Mouse (Mus musculus) brown adipose tissue, adult 24 weeks (tissue): Measurements from ENCODE around the gene Ptpru. TPM values are rescaled to one million over a fixed set of nuclear protein-coding genes. Genes with fewer than 3 reads are reported as not detected.
A peak's percentile ranks its signal among the peaks of the same experiment; 100 is the strongest.

Source experiments
- H3K27ac ChIP-seq: fragments of 200-500 bp; replicated peaks from 2 replicates; pipeline ENCODE4 v1.5.1; 2012; ENCODE audit warnings: low read depth, mild to moderate bottlenecking, low read length
- H3K4me1 ChIP-seq: fragments of 200-500 bp; 2 replicates; pipeline ENCODE4 v1.6.1; 2012; ENCODE audit warnings: low read length, mixed read lengths; ENCODE audit not compliant: control insufficient read depth, insufficient read depth, insufficient read length
- H3K4me3 ChIP-seq: fragments of 200-500 bp; 2 replicates; pipeline ENCODE4 v1.5.1; 2012; ENCODE audit warnings: low read depth, mild to moderate bottlenecking, low read length, moderate library complexity; ENCODE audit not compliant: insufficient read depth
- polyA plus RNA-seq: library from polyadenylated mRNA; stranded (reverse); fragments of >200 nt; gene quantifications from 2 replicates; pipeline ENCODE4 v1.2.4, GENCODE M21; 2012; ENCODE audit not compliant: missing spikeins, insufficient read depth, insufficient read length

Gene Ptpru
- polyA plus RNA-seq, 1 experiment, result 3.4 TPM

- no peak overlapping the region for H3K4me3 ChIP-seq
- H3K4me1 ChIP-seq, result peaks cover 8% of the 10 kb centered on the region; the same call in 1 of the 2 replicates
- H3K27ac ChIP-seq, result peak overlapping the region; percentile 57
Measured at GRCm38 (mm10) chr4:131849986-131850638, 12.0 kb upstream of the Ptpru start.

- no peak overlapping the region for H3K27ac ChIP-seq
- no peak overlapping the region for H3K4me3 ChIP-seq
- peaks cover 8% of the 10 kb centered on the region; the same call in 1 of the 2 replicates for H3K4me1 ChIP-seq
Measured at GRCm38 (mm10) chr4:131848082-131848481, 10.0 kb upstream of the Ptpru start.

- H3K4me3 ChIP-seq, result no peak overlapping the region
- peaks cover 8% of the 10 kb centered on the region; the same call in 1 of the 2 replicates for H3K4me1 ChIP-seq
- peak overlapping the region; percentile 78; the same call in 1 of the 2 replicates for H3K27ac ChIP-seq
Measured at GRCm38 (mm10) chr4:131845991-131846778, 8.1 kb upstream of the Ptpru start.

DNA sequence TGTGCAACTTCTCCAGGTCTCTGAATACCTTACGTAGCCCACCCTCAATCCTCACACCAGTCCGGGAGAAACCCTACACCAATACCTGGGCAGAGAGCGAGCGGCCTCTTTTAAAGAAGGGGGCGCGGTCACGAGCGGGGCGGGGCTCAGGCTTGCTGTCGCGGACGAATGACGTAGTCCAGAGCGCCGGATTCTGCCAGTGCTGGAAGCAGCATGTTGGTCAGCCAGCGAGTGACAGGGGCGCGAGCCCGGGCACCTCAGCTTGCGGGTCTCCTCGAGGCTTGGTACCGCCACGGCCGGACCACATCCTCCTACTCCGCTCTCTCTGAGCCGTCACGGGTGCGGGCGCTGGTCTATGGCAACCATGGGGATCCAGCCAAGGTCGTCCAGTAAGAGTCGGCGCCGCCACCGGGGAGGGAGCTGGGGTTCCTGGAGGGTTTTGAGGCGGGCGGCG, 5.2 kb upstream of the Ptpru start, which contains the start of gene Mecr:
TSS of gene Mecr (plus strand) at position 181 of the 454 bp plus-strand sequence.
- Histone ChIP-seq H3K27ac (peak within 1 kb of the TSS; percentile 85), H3K4me1 (0 out of 2 replicates have a peak, but pooled peaks cover 3% of the 10 kb centered on the region), H3K4me3 (peak within 1 kb of the TSS; percentile 99)

DNA sequence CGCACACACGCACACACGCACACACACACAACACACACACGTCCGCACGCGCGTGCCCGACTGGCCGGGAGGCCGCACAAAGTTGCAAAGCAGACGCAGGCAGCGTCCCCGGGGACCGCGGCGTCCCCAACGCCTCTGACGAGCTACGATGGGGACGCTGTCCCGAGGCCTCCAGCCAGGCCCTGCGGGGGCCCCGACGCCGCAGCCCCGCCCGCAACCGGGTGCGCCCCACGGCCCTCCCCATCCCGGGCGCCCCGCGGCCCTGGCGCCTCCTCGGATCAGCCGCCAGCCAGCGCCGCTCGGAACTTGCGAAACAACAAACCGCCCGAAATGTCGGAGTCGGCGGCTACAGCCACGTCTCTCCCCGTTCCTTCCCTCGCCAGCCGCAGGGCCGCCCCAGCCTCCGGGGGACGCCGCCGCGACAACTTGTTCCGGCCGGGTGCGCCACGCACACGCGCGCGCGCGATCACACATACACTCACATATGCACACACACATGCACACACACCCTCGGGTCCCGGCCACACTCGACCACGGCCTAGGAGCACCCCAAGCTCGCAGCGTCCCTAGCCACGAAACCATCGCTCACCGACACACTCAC, 1.1 kb downstream of the Ptpru start:
- peak overlapping the region; percentile 74 for H3K4me3 ChIP-seq
- no peak overlapping the region; the same call in 1 of the 2 replicates for H3K27ac ChIP-seq
- H3K4me1 ChIP-seq, result no peaks in the 10 kb centered on the region

DNA sequence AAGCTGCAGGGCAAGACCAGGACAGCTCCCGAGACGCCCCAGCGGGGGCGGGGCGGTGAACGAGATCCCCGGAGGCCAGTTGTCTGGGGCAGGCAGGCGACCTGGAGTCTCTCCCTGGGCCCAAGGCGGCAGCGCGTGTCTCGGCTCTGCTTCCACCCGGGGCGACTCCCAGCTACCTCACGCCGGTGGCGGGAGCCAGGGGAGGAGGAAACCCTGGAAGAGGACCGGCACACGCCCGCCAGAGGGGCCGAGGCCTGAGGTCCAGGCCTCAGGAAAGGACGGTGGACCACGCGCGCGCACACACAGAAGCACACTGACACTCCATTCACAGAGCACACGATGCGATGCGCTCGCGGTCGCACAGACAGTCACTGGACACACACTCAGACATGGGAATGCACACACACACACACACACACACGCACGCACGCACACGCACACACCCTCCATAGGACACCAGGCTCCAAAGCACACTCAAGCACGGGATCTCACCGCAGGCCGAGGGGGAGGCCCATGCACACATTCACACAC, 1.7 kb downstream of the Ptpru start:
- H3K4me1 ChIP-seq, result no peaks in the 10 kb centered on the region
- no peak overlapping the region for H3K27ac ChIP-seq
- H3K4me3 ChIP-seq, result peak overlapping the region; percentile 74

- Histone ChIP-seq H3K27ac (no peak overlapping the region), H3K4me1 (no peaks in the 10 kb centered on the region), H3K4me3 (no peak overlapping the region)
Measured at GRCm38 (mm10) chr4:131833971-131834609, 4.0 kb downstream of the Ptpru start.

GRCm38 (mm10) chr4:131832759-131833407, 5.2 kb downstream of the Ptpru start:
- H3K27ac ChIP-seq, result no peak overlapping the region
- no peak overlapping the region for H3K4me3 ChIP-seq

DNA sequence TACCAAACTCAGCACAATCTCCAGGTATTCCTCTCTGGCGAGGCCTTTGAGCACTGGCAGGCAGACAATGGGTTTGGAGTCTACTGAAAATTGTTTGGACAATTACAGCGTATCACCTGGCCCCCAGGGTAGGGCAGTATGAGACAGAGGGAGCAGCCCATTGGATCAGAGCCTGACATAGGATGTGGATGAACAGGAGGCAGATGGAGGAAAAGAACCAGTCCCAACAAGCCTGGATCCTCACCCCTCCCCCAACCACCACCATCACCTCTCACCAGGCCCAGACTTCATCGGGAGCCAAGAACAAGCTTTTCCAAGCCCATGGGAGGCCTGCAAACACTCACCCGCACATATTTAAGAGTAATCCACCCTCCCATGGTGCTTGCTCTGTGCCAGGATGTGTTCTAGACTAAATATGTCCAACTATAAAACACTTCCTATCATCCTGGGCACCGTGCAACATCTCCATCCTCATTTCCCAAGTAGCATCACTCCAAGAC, 6.5 kb downstream of the Ptpru start:
- Histone ChIP-seq H3K4me1 (no peaks in the 10 kb centered on the region), H3K27ac (no peak overlapping the region), H3K4me3 (no peak overlapping the region)

More at GRCm38 (mm10) chr4:131832759-131833407, 5.2 kb downstream of the Ptpru start:
- H3K4me1 ChIP-seq, result no peaks in the 10 kb centered on the region

GRCm38 (mm10) chr4:131829123-131829522, 9.0 kb downstream of the Ptpru start:
- H3K4me3 ChIP-seq, result no peak overlapping the region
- no peak overlapping the region for H3K27ac ChIP-seq

GRCm38 (mm10) chr4:131826905-131827304, 11.2 kb downstream of the Ptpru start:
- H3K4me3 ChIP-seq, result no peak overlapping the region
- no peaks in the 10 kb centered on the region for H3K4me1 ChIP-seq
- no peak overlapping the region for H3K27ac ChIP-seq

More at GRCm38 (mm10) chr4:131829123-131829522, 9.0 kb downstream of the Ptpru start:
- H3K4me1 ChIP-seq, result no peaks in the 10 kb centered on the region

- H3K4me3 ChIP-seq, result no peak overlapping the region
- no peaks in the 10 kb centered on the region for H3K4me1 ChIP-seq
- no peak overlapping the region for H3K27ac ChIP-seq
Measured at GRCm38 (mm10) chr4:131825830-131826229, 12.3 kb downstream of the Ptpru start.

DNA sequence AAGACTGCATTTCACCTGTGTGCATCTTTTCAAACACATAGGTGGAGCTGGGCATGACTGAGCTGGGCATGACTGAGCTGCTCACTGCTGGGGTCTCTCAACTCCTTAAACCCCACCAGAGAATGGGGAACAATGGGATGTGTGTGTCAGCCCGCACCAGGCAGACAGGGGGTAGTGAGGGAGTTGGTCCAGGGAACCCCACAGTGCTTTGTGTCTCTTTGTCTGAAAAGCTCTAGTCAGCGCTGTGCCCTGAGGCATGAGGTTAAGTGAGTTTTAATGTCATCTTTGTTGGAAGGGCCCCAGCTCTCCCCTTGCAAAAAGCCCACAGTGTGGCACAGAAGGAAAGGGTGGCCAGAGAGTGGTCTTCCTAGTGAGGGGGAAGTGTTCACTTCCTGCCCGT, 13.1 kb downstream of the Ptpru start:
- Histone ChIP-seq H3K4me3 (no peak overlapping the region), H3K27ac (no peak overlapping the region), H3K4me1 (no peaks in the 10 kb centered on the region)

DNA sequence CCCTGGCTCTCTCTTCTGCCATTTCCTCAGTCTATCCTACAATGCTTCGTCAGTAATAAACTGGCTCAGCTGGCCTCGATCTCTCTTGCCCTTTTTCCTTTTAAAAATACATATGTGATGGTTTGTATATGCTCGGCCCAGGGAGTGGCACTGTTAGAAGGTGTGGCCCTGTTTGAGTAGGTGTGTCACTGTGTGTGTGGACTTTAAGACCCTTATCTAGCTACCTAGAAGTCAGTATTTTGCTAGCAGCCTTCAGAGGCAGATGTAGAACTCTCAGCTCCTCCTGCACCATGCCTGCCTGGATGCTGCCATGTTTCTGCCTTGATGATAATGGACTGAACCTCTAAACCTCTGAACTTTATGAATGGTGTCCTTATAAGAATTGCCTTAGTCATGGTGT, 15.5 kb downstream of the Ptpru start:
- Histone ChIP-seq H3K4me1 (no peaks in the 10 kb centered on the region), H3K4me3 (no peak overlapping the region), H3K27ac (no peak overlapping the region)
